Mouse (Mus musculus): Measurements from ENCODE around the gene Tnf. TPM values are rescaled to one million over a fixed set of nuclear protein-coding genes. Genes with fewer than 3 reads are reported as not detected.

The Tnf gene
- polyA plus RNA-seq, 1 experiment from 2014 or later, result not detected

DNA sequence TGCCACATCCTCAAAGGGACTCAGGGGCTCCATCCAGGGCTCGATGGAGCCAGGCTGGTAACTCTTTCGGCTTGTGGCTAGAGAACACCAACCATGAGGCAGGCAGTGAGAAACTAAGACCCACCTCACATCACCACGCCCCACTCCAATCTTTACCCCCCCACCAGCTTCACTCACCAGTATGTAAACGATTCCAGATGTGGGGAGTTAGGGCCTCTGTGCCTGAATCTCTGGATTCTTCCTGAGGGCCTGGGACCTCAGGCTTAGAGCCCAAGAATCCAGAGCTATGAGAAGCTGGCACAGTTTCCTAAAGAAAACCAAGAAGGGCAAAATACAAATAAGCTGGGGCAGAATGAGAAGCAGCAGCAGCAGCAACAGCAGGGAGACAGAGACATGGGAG is 47.9 kb downstream of the Tnf start:
- WGBS, result 90% methylated on average over 4 of the region's 4 CpGs
- H3K4me3 ChIP-seq, result no peak overlapping the region
- no peak overlapping the region for H3K4me2 ChIP-seq
- no peaks in the 10 kb centered on the region for H3K4me1 ChIP-seq
- no peak for ATAC-seq (replicated peaks)
- H3K27ac ChIP-seq, result no peak overlapping the region
- H3K9ac ChIP-seq, result no peak overlapping the region
- H3K9me3 ChIP-seq, result no peaks in the 10 kb centered on the region
- H3K27me3 ChIP-seq (replicated peaks), result no peaks in the 10 kb centered on the region
- peaks cover 97% of the 10 kb centered on the region for H3K36me3 ChIP-seq (replicated peaks)

GRCm38 (mm10) chr17:35153077-35153476 is 48.7 kb downstream of the Tnf start:
- Histone ChIP-seq H3K9me3 (no peaks in the 10 kb centered on the region), H3K36me3 (replicated peaks) (peaks cover 97% of the 10 kb centered on the region)
- WGBS, result 94% methylated on average over 9 of the region's 9 CpGs

GRCm38 (mm10) chr17:35152121-35152520 is 49.7 kb downstream of the Tnf start:
- no peak for ATAC-seq (replicated peaks)
- H3K27ac ChIP-seq, result no peak overlapping the region
- no peak overlapping the region for H3K9ac ChIP-seq
- no peak overlapping the region for H3K4me2 ChIP-seq
- 92% methylated on average over 4 of the region's 4 CpGs for WGBS
- H3K4me1 ChIP-seq, result no peaks in the 10 kb centered on the region
- no peak overlapping the region for H3K4me3 ChIP-seq
- H3K36me3 ChIP-seq (replicated peaks), result peaks cover 95% of the 10 kb centered on the region
- no peaks in the 10 kb centered on the region for H3K9me3 ChIP-seq
- no peaks in the 10 kb centered on the region for H3K27me3 ChIP-seq (replicated peaks)

More at GRCm38 (mm10) chr17:35153077-35153476, 48.7 kb downstream of the Tnf start:
- ATAC-seq (replicated peaks), result no peak
- H3K27ac ChIP-seq, result no peak overlapping the region
- H3K27me3 ChIP-seq (replicated peaks), result no peaks in the 10 kb centered on the region
- no peak overlapping the region for H3K9ac ChIP-seq
- no peak overlapping the region for H3K4me2 ChIP-seq
- H3K4me3 ChIP-seq, result no peak overlapping the region
- no peaks in the 10 kb centered on the region for H3K4me1 ChIP-seq

Small RNA genes lying within 50 kb of the gene (microRNA-seq; reads per million reads assigned to microRNA genes)
- gene Mir6973a, result not detected
- not detected for gene Mir6974
- gene Mir6975, result 3.3 reads per million, percentile 16 among the genes with 10 or more reads in this experiment
- gene Mir8094, result not detected

Other genes with a start within 250 kb of the Tnf start
- 0.24 and 0.31 TPM in 2 replicates for gene Hspa1b, start 242.8 kb downstream of the Tnf start, polyA plus RNA-seq (2015; fragmentation: Nextera tagmentation; extraction: Ambion mirVana)
- not detected in 2 replicates for gene Gm20481, start 232.1 kb downstream of the Tnf start, polyA plus RNA-seq (2015; fragmentation: Nextera tagmentation; extraction: Ambion mirVana)
- 12.7 and 13.3 TPM in 2 replicates for gene Hspa1a, start 229.9 kb downstream of the Tnf start, polyA plus RNA-seq (2015; fragmentation: Nextera tagmentation; extraction: Ambion mirVana)
- 1.2 and 1.5 TPM in 2 replicates for gene Hspa1l, start 229.3 kb downstream of the Tnf start, polyA plus RNA-seq (2015; fragmentation: Nextera tagmentation; extraction: Ambion mirVana)
- gene Lsm2, start 220.1 kb downstream of the Tnf start, polyA plus RNA-seq (2015; fragmentation: Nextera tagmentation; extraction: Ambion mirVana), result 103 and 111 TPM in 2 replicates
- 63.1 and 70.2 TPM in 2 replicates for gene Vars, start 201.0 kb downstream of the Tnf start, polyA plus RNA-seq (2015; fragmentation: Nextera tagmentation; extraction: Ambion mirVana)
- 0.06 and 0.15 TPM in 2 replicates for gene Vwa7, start 185.4 kb downstream of the Tnf start, polyA plus RNA-seq (2015; fragmentation: Nextera tagmentation; extraction: Ambion mirVana)
- gene Sapcd1, start 174.0 kb downstream of the Tnf start, polyA plus RNA-seq (2015; fragmentation: Nextera tagmentation; extraction: Ambion mirVana), result 2.5 and 2.7 TPM in 2 replicates
- gene Msh5, start 155.3 kb downstream of the Tnf start, polyA plus RNA-seq (2015; fragmentation: Nextera tagmentation; extraction: Ambion mirVana), result 1.6 and 3.3 TPM in 2 replicates
- gene Clic1, start 152.0 kb downstream of the Tnf start, polyA plus RNA-seq (2015; fragmentation: Nextera tagmentation; extraction: Ambion mirVana), result 62.4 and 72.1 TPM in 2 replicates
- gene Ddah2, start 143.0 kb downstream of the Tnf start, polyA plus RNA-seq (2015; fragmentation: Nextera tagmentation; extraction: Ambion mirVana), result 337 and 380 TPM in 2 replicates
- gene Ly6g6c, start 136.6 kb downstream of the Tnf start, polyA plus RNA-seq (2015; fragmentation: Nextera tagmentation; extraction: Ambion mirVana), result 0.31 TPM in 1 of 2 replicates, not detected in the other
- gene Mpig6b, start 135.8 kb downstream of the Tnf start, polyA plus RNA-seq (2015; fragmentation: Nextera tagmentation; extraction: Ambion mirVana), result 0.21 and 0.43 TPM in 2 replicates
- 0.21 and 0.32 TPM in 2 replicates for gene Ly6g6e, start 125.1 kb downstream of the Tnf start, polyA plus RNA-seq (2015; fragmentation: Nextera tagmentation; extraction: Ambion mirVana)
- gene Ly6g6d, start 123.9 kb downstream of the Tnf start, polyA plus RNA-seq (2015; fragmentation: Nextera tagmentation; extraction: Ambion mirVana), result 1.9 and 2.5 TPM in 2 replicates
- not detected in 2 replicates for gene Ly6g6f, start 116.4 kb downstream of the Tnf start, polyA plus RNA-seq (2015; fragmentation: Nextera tagmentation; extraction: Ambion mirVana)
- gene Abhd16a, start 112.7 kb downstream of the Tnf start, polyA plus RNA-seq (2015; fragmentation: Nextera tagmentation; extraction: Ambion mirVana), result 105 and 113 TPM in 2 replicates
- gene Ly6g5c, start 93.7 kb downstream of the Tnf start, polyA plus RNA-seq (2015; fragmentation: Nextera tagmentation; extraction: Ambion mirVana), result not detected in 2 replicates
- 1.1 and 2.2 TPM in 2 replicates for gene Ly6g5b, start 86.6 kb downstream of the Tnf start, polyA plus RNA-seq (2015; fragmentation: Nextera tagmentation; extraction: Ambion mirVana)
- 25.9 and 28.9 TPM in 2 replicates for gene Gpank1, start 80.6 kb downstream of the Tnf start, polyA plus RNA-seq (2015; fragmentation: Nextera tagmentation; extraction: Ambion mirVana)
- gene Csnk2b, start 80.0 kb downstream of the Tnf start, polyA plus RNA-seq (2015; fragmentation: Nextera tagmentation; extraction: Ambion mirVana), result 316 and 319 TPM in 2 replicates
- gene D17H6S53E, start 75.6 kb downstream of the Tnf start, polyA plus RNA-seq (2015; fragmentation: Nextera tagmentation; extraction: Ambion mirVana), result 8.3 and 9.6 TPM in 2 replicates
- gene Apom, start 70.0 kb downstream of the Tnf start, polyA plus RNA-seq (2015; fragmentation: Nextera tagmentation; extraction: Ambion mirVana), result 0.56 and 1.4 TPM in 2 replicates
- gene Bag6, start 66.8 kb downstream of the Tnf start, polyA plus RNA-seq (2015; fragmentation: Nextera tagmentation; extraction: Ambion mirVana), result 82.9 and 83.4 TPM in 2 replicates
- 188 and 203 TPM in 2 replicates for gene Prrc2a, start 37.1 kb downstream of the Tnf start, polyA plus RNA-seq (2015; fragmentation: Nextera tagmentation; extraction: Ambion mirVana)
- 7.3 and 8.2 TPM in 2 replicates for gene Aif1, start 25.9 kb downstream of the Tnf start, polyA plus RNA-seq (2015; fragmentation: Nextera tagmentation; extraction: Ambion mirVana)
- 7.6 and 9.2 TPM in 2 replicates for gene Lst1, start 13.6 kb downstream of the Tnf start, polyA plus RNA-seq (2015; fragmentation: Nextera tagmentation; extraction: Ambion mirVana)
- 0.58 and 0.78 TPM in 2 replicates for gene Ltb, start 7.6 kb downstream of the Tnf start, polyA plus RNA-seq (2015; fragmentation: Nextera tagmentation; extraction: Ambion mirVana)
- gene Lta, start 3.3 kb upstream of the Tnf start, polyA plus RNA-seq (2015; fragmentation: Nextera tagmentation; extraction: Ambion mirVana), result 0.32 and 0.69 TPM in 2 replicates
- 1.6 TPM in 1 of 2 replicates, not detected in the other for gene Gm16181, start 18.8 kb upstream of the Tnf start, polyA plus RNA-seq (2015; fragmentation: Nextera tagmentation; extraction: Ambion mirVana)
- gene Atp6v1g2, start 31.7 kb upstream of the Tnf start, polyA plus RNA-seq (2015; fragmentation: Nextera tagmentation; extraction: Ambion mirVana), result 94.4 and 100 TPM in 2 replicates
- 11.7 and 11.8 TPM in 2 replicates for gene Nfkbil1, start 33.8 kb upstream of the Tnf start, polyA plus RNA-seq (2015; fragmentation: Nextera tagmentation; extraction: Ambion mirVana)
- 379 and 391 TPM in 2 replicates for gene Ddx39b, start 39.7 kb upstream of the Tnf start, polyA plus RNA-seq (2015; fragmentation: Nextera tagmentation; extraction: Ambion mirVana)
- gene H2-D1, start 60.7 kb upstream of the Tnf start, polyA plus RNA-seq (2015; fragmentation: Nextera tagmentation; extraction: Ambion mirVana), result 93.4 and 105 TPM in 2 replicates
- 0.54 and 0.70 TPM in 2 replicates for gene H2-Q1, start 118.4 kb upstream of the Tnf start, polyA plus RNA-seq (2015; fragmentation: Nextera tagmentation; extraction: Ambion mirVana)
- gene H2-Q2, start 140.2 kb upstream of the Tnf start, polyA plus RNA-seq (2015; fragmentation: Nextera tagmentation; extraction: Ambion mirVana), result 3.0 and 3.8 TPM in 2 replicates
- gene H2-Q4, start 177.6 kb upstream of the Tnf start, polyA plus RNA-seq (2015; fragmentation: Nextera tagmentation; extraction: Ambion mirVana), result 0.88 and 1.3 TPM in 2 replicates
- 0.89 and 1.1 TPM in 2 replicates for gene H2-Q6, start 222.8 kb upstream of the Tnf start, polyA plus RNA-seq (2015; fragmentation: Nextera tagmentation; extraction: Ambion mirVana)
- 2.7 and 4.0 TPM in 2 replicates for gene H2-Q7, start 237.1 kb upstream of the Tnf start, polyA plus RNA-seq (2015; fragmentation: Nextera tagmentation; extraction: Ambion mirVana)

Data from midbrain, embryonic 15.5 days (tissue).